Mouse (Mus musculus) lung, adult 18-20 months (tissue): ENCODE results near the gene Ifna2.

Source experiments
- DNase-seq, 2 experiments: peaks; one replicate each; pipeline ENCODE4 v3.0.0; 2022; ENCODE audit warnings: mixed read lengths in 2 of 2

The Ifna2 gene

DNA sequence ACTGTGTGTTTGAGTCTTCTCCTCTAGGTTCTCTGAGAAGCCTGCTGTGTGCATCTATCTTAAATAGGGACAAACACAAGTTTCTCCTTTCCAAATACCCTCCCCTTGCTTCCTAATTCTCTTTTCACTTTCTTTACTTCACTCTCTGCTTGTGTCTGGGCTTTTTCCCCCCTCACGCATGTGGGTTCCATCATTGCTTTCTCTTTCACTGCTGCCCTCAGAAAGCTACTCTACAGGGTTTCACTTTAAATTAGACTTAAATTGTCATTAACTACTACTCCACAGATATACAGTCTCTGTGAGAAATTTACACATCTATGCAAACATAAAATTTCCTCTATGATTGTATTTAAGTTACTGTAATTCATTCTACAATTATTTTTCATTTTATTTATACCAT lies at the start of gene Ifna2:
Gene Ifna2, minus strand, starts transcription at position 101 of the 400 bp plus-strand sequence.
- no peak for DNase-seq

DNA sequence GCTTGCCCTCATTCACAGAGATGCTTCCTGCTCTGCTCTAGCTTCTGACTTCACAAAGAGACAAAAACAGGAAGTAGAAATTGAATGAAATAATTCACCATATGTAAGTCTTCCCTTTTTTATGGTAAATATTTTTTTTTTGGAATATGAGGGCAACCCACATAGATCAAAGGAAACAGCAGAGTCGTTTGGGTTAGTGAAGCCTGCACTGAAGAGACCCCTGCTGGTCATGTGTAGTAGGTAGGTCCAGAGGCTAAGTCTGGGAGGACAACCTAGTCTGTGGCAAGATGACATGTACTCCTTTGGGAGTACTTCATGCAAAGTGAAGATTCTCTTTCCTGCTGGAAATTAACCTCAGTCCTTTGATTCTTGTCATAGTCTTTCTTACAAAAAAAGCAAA lies 43.6 kb upstream of the Ifna2 start:
- DNase-seq: peak; percentile 31 to 46

DNA sequence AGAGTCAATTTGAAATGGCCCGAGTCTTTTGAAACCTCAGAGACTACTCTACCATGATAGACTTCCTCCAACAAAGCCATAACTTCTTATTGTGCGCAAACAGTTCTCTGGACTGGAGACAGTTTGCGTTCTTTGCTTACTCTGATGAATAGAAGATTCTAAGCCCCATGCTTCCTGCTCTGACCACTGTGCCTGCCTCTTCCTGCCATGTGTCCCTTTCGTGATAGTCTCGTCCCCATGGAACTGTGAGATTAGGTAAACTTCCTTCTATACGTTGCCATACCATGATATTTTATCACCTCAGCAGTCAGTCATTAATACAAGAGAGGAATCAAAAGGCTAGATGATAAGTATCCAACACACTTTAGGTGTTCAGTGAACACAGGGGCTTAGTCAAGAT lies 43.0 kb upstream of the Ifna2 start:
- no peak for DNase-seq

DNA sequence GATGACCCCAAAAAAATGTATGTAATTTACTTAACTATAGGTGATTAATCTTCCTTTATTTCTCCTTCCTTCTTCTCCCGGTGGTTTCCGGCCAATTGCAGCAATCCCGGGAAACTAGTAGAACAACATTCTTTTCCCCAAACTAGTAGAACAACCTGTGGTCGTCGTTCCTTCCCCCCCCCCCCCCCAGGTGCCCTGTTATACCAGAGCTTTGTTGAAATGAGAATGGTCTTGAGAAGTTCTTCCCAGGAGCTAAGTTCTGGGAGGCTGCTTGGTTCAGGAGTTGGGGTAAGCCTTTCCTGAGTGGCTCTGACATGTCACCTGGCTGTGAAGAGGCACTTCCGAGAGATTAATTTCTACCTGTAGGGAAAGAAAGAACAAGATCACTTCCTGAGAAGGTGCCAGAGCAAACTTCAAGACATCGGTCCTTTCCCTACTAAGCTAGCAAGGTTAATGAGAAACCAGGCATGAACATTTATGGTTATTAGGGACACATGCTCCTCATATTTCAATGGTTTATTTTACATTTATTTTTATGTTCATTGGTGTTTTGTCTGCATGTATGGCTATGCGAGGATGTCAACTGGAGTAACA lies 39.9 kb upstream of the Ifna2 start:
- peak in 1 of 2 experiments; percentile 40 for DNase-seq

DNA sequence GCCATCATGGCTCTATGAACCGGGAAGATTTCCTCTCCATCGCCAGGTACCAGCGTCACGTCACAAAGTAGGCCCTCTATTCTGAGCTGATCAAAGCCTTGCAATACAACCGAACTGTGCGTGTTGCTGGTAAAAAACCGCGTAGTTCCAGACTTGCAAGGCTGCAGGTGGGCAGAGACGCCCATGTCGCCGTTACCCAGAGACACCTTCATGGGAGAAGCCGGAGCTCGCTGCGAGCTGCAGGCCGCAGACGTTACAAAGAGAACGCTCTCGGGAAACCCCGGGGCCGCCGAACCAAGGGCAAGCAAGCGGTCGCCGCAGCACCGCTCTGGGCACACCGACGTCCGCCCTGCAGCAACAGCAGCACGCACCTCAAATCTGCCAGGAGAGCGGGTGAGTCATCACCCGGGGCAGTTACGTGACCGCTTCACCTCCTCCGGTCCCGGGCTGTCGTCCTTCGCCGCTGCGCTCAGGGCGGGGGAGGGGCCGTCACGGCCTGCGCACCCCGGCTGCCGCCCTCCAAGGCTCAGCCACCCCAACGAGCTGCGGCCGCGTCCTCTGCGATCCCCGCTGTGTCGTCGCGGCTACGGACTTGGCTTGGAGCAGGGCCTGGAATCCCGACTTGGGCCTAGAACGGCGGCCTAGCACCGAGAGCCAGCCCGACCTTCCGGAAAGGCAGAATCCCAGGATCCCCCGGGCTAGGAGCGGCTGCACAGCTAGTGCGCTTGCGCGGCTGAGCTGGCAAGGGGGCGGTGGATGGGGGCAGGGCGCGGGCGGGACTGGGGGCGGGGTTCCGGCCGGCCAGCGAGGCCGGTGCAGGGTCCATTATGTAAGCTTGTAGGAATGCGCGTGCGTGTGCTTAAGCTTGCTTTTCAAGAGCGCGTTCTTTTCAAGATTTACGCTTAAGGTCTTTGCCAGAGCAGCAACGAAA lies 38.3 kb upstream of the Ifna2 start, which contains the start of the genes Gm26566 and Klhl9:
Gene Gm26566, plus strand, starts transcription at position 15 of the 931 bp plus-strand sequence.
Gene Klhl9, minus strand, starts transcription at position 675 of the 931 bp plus-strand sequence.
- DNase-seq: peak; percentile 91 to 93

DNA sequence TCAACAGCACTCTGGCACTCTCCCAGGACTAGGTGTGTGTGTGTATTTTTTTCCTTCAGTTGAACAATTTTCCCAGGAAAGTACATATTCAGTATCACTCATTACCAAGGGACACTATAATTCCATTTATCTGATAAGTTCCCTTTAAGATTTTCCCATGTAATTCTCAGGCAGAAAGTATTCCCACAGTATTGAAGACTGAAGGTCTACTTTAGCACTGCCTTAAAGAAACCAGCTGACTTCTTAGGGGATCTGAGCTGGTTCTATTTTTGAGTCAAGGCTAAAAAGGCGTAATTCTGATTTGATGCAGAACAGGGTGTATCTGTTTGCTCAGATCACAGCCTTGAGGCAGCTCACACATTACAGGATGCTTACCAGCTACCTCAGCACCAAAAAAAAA lies 35.0 kb upstream of the Ifna2 start:
- DNase-seq: no peak

DNA sequence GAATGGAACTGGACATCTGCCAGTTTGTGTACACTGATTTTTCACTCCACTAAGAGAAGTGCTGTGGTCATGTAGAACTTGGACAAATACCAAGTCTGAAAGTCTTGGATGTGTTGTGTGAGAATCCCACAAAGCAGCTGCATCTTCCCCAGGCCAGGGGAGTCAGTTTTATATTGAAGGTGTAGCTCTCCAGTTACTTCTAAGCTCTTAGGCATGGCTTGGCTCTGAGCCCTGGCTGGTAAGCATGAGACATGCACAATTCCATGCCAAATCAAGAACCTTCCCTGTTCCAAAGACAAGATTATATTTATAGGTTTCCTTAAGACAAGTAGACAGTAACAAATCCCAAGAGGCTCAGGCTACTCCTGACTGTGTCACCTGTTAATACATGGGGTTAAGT lies 31.3 kb upstream of the Ifna2 start:
- DNase-seq: no peak

DNA sequence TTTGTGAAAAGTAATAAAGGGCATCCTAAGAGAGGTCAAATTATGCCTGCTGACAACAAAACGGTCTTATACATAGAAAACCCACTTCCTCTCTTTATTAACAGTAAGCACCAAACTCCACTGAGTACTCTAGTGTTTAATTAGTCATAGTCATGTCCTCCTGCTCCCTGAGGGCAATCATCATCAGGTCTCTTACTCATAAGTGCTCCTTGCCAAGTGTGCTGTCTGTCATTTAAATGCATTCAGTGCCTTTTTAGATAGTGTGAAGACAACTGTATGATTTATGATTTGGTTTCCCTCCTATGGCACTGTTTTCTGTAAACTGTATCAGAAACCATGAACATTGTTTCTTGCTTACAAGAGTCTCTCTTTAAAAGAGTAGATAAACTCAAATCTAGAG lies 30.6 kb upstream of the Ifna2 start:
- DNase-seq: no peak

DNA sequence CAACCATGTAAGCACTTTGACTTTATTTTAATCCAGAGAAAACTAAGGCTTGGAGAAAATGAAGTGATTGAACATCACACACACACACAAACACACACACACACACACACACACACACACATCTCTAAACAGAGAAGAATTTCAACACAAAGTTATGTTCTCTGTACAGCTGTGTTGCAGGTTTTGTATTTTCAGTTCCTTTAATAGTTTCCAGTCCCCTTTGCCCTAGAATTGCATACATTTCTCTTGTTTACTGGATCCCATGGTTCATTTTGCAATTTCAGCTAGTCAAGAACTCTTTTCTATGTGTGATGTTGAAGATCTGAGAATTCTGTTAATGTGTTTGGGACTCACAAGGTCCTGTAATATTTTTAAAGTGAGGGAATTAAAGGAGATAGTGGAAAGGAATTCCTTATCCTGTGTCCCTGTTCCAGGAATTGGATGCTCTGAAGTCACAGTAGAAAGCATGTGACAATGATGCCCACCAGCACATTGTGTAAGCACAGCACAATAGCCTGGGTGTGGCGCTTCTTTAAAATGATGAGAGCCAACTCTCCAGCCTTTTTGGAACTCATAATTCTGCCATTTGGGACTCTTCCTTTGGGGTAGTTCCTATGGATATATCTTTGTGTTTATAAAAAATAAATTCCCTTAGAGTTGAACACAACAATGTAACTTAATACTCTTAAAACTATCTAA lies 23.6 kb upstream of the Ifna2 start:
- DNase-seq: no peak

DNA sequence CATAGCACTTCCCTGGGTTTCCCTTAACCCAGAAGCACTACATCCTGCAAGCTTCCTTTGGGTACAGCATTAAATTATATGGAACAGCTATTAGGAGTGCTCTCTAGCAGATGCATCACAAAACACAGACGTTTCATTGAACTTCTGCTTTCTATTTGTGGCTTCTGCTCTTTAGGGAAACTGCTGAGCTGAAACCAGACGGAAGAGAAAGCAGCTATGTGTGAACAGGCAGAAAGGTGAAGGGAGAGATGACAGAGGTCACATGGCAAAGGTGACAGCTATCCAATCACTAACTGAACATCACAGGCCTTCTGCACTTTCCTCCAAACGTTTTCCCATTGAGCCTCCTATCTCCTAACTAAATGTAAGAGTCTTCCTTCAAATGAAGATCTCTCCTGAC lies 22.2 kb upstream of the Ifna2 start:
- DNase-seq: no peak

DNA sequence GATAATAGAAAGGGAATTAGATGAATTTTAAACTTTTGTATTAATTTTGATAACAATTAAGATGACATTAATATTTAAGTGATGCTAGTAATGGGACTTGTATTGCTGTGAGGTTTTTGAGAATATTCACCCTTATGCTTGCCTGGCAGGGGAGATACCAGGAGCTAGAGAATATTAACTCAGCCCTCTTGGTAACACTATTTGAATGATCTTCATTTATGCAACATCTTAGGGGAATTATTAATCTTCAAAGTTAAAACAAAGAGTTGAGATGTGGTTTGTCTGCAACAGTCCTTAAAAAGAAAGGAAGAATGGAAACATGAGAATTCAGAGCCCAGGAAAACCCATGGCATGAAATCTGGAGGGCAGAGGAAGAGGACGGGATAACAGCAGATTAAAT lies 15.6 kb upstream of the Ifna2 start:
- no peak for DNase-seq

DNA sequence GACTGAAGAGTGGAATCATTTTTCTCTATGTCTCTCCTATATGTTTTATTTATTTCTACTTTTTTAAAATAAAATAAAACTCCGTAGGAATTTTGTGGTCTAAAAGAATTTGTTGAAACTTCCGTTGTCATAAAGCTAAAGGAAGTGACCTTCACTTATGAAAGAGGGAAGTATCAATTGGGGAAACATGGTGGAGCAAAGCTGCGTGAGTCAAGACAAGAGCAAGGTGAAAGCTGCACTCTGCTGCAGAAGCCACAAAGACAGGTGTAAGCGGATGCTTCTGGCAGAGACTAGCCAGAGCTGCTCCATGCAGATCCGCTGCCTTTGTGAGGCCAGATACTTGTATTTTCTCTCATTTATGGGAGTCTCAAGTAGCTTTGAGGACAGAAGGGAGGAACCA lies 15.1 kb upstream of the Ifna2 start:
- DNase-seq: no peak

DNA sequence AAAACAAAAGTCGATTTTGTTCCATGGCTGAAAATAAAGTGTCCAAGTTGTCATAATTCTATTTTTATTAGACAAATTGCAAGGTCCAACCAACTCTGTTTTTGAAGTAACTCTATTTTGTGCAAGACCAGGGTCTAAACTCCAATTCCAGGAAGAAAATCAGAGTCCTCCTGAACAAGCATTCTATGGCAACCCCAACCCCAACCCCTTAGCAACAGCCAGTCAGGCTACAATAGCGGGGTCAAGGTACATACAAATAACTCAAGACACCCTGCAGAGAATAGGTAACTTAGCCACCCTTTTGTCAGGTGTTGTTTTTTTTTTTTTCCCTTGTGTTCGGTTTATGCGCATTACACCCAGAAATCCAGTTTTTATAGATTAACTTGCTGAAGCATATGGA lies 14.0 kb upstream of the Ifna2 start:
- DNase-seq: no peak

DNA sequence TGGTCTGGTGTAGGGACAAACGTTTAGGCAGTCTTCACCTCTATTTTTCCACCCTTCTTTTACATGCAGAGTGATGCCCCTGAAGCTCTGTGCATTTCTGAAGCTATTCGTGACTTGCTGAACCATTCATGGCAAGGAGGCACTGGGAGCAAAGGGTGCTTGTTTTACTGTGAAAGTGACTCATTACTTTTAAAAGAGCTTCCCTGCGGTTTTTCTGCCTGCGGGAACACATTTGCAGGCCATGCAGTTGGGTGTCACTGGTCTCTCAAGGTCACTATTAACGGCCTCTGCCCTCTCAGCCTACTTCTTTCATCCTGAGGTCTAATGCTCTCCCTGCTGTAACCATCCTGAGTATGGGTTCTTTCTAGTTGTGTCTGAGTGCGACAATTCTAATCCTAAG lies 13.4 kb upstream of the Ifna2 start:
- DNase-seq: no peak

DNA sequence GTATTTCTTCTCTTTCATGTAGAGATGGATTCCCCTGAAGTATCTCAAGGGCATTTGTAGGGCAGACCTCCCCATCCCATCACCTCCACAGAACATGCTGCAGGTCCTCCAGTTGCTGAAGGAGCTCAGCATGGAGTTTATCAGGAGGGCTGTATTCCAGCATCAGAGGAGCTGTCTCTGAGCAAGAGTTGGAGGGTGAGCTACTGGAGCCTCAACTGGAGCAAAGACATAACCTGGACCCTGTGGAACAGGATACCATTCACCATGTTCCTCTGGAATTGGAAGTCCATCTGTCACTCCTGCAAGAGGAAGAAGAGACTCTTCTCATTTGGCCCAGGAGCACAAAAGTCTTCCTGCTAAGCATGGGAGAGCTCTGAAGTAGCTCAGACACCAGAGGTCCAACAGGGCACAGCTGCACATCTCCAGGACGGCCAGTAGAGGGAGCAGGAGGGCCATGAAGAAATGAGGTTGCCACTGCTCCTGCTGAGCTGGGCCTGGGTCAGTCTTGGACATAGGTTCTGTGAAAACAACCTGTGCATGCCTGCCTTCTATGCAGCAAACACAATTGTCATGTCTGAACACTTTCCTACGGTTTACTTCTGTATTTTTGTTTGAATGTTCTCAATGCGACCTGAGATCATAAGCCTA lies 12.6 kb upstream of the Ifna2 start:
- peak; percentile 64 to 76 for DNase-seq

DNA sequence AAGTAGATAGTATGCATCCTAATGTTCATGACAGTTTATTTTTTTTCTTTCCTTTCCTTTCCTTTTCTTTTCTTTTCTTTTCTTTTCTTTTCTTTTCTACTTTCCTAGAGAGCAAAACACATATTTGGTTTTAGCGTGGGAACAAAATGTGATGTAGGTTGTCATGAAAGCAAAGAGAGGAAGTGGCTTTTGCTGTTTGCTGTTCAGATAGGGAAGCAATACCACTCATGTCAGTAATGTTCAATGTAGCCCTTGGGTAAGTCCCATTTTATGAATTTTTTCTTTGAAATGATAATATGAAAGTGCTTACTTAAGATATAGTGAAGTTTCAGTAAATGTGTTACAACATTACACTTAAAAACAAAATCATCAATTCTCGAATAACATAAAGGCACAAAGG lies 9.7 kb upstream of the Ifna2 start:
- no peak for DNase-seq

DNA sequence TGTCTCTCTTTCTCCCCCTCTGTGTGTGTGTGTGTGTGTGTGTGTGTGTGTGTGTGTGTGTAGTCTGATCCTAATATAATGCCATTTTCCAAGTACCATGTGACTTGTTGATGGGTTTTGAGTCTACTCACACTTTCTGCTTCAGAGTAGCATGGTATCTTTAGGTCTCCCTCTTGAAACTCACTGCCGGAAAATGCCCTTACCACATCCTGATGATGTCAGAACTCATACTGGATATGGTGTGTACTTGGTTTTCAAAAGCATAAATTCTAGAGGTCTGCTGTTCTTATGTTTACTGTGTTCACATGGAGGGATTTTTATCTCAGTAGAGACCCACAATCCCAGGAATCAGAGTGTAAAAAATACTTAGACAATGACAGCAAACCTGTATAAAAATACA lies 8.8 kb upstream of the Ifna2 start:
- DNase-seq: no peak

DNA sequence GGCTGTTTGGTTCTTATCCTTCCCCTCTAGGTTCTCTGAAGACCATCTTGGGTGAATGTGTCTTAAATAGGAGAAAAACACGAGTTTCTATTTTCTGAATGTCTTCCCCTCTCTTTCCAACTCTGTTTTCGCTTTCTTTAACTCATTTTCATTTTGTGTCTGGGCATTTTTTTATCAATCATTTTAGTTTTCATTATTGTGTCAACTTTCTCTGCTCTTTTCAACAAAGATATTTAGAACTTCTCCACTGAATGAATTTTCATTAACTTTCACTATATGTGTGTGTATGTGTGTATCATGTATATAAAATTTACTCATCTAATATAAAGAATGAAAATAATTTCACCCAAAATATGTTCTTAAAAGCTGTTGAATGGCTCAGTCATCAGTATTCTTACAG lies 7.5 kb upstream of the Ifna2 start, which contains the start of gene Ifnab:
Gene Ifnab, minus strand, starts transcription at position 101 of the 400 bp plus-strand sequence.
- no peak for DNase-seq

DNA sequence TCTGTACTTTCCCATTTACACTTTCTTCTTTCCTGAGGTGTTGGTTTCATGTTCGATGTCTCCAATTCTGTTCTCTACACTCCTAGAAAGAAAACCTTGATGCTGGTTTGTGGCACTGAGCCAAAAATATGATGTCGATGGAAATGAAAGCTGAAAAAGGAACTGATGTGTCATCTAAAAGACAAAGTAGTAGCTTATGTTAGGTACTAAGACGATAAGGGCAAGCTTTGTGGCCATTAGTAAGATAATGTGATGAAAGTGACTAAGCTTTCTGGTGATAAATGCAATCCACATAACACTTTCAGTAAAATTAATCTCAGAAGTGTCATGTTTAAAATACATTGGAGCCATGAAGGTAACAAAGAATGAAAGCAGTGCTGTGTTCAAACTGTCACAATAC lies 2.4 kb downstream of the Ifna2 start:
- no peak for DNase-seq

DNA sequence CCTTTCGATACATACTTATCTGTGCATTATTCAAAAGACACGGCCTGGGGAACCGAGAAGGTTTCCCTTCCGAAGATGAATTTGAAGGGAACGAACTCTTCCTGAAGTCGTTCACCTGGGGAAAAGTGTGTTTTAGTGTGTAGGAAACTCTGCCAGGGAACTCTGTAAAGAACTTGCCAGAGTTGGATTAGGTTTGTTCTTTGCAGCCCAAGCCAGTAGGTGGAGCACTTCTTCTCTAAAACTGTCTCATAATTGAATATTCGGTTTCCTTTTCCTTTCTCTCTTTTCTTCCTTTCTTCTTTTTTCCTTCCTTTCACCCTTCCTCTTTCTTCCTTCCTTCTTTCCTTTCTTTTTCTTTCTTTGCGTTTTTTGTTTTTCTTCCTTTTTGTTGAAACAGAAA lies 3.4 kb downstream of the Ifna2 start:
- DNase-seq: peak in 1 of 2 experiments; percentile 4

DNA sequence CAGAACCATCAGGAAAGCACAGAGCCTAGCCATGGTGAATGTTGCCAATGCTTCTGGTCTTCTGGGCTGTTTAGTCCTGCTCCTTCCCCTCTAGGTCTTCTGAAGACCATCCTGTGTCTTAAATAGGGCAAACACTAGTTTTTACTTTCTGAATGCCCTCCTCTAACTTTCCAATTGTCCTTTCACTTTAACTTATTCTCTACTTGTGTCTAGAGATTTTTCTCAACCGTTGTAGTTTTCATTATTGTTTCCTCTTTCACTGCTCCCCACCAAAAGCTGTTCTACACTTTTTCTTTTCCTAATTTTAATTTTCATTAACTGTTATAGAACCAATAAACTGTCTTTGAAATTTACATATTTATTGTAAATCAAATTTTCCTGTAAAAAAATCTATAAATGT lies 6.9 kb downstream of the Ifna2 start, which contains the start of gene Ifna16:
Gene Ifna16, minus strand, starts transcription at position 101 of the 400 bp plus-strand sequence.
- DNase-seq: no peak

DNA sequence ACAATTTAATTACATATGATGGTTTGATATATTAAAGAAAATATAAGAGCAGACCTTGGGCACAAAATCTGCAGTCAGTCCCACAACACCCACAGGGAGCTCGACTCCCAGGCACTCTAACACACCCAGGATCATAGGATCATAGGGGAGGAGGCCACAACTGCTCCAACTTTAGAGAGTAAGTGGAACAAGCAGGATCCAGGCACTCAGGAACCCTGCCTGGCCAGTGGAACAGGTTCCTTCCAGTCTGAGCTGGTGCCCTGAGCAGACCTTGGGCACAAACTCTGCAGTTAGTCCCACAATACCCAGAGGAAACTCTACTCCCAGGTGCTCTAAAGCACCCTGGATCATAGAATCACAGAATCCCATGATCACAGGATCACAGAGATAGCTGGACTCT lies 28.3 kb downstream of the Ifna2 start:
- no peak for DNase-seq

DNA sequence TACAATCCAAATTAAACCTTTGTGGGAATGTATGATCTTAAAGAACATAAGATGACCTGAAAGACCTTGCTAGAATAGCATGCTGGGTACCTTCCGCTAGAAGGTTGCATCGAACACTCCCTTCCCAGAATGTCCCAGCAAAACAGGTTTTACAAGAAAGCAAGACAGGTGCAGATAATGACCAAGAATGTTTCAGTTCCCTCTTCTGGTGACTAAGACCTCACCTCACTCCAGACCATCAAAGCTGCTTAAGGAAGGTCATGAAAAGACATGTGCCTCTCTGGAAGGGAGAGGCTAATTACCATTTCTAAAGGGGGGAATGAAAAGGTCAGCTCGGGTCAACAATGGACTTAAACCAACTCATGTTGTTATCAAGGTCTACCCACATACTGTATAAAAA lies 30.1 kb downstream of the Ifna2 start:
- DNase-seq: no peak
